Mouse (Mus musculus): ENCODE measurements around the gene E130208F15Rik.

The E130208F15Rik gene

GRCm38 (mm10) chr7:30321539-30322284 lies at the start of gene E130208F15Rik:
E130208F15Rik (plus strand) TSS chr7:30321740.
- peak; percentile 71 for DNase-seq (ENCODE audit: low spot score)

GRCm38 (mm10) chr7:30274383-30274782 lies 47.2 kb upstream of the E130208F15Rik start:
- no peak for DNase-seq (ENCODE audit: low spot score)

- DNase-seq (ENCODE audit: low spot score): no peak
Measured at GRCm38 (mm10) chr7:30278911-30279310, 42.6 kb upstream of the E130208F15Rik start.

GRCm38 (mm10) chr7:30279536-30279935 lies 42.0 kb upstream of the E130208F15Rik start:
- no peak for DNase-seq (ENCODE audit: low spot score)

- peak; percentile 93 for DNase-seq (ENCODE audit: low spot score)
Measured at GRCm38 (mm10) chr7:30279951-30280669, 41.4 kb upstream of the E130208F15Rik start, which contains the start of the genes Thap8 and Wdr62. Thap8 (plus strand) TSS chr7:30280094. Wdr62 (minus strand) TSS chr7:30280419.

- peak; percentile 87 for DNase-seq (ENCODE audit: low spot score)
Measured at GRCm38 (mm10) chr7:30280670-30281138, 40.8 kb upstream of the E130208F15Rik start.

GRCm38 (mm10) chr7:30281522-30281921 lies 40.0 kb upstream of the E130208F15Rik start:
- no peak for DNase-seq (ENCODE audit: low spot score)

- DNase-seq (ENCODE audit: low spot score): no peak
Measured at GRCm38 (mm10) chr7:30282740-30283139, 38.8 kb upstream of the E130208F15Rik start.

GRCm38 (mm10) chr7:30286701-30287410 lies 34.7 kb upstream of the E130208F15Rik start:
- DNase-seq (ENCODE audit: low spot score): no peak

- no peak for DNase-seq (ENCODE audit: low spot score)
Measured at GRCm38 (mm10) chr7:30288046-30288445, 33.5 kb upstream of the E130208F15Rik start.

- DNase-seq (ENCODE audit: low spot score): peak; percentile 39
Measured at GRCm38 (mm10) chr7:30289071-30289713, 32.3 kb upstream of the E130208F15Rik start.

GRCm38 (mm10) chr7:30289714-30290399 lies 31.7 kb upstream of the E130208F15Rik start:
- DNase-seq (ENCODE audit: low spot score): peak; percentile 69

GRCm38 (mm10) chr7:30291215-30292131 lies 30.1 kb upstream of the E130208F15Rik start, which contains the start of gene Clip3:
Clip3 (plus strand) TSS chr7:30291728.
- peak; percentile 92 for DNase-seq (ENCODE audit: low spot score)

- no peak for DNase-seq (ENCODE audit: low spot score)
Measured at GRCm38 (mm10) chr7:30293795-30294194, 27.7 kb upstream of the E130208F15Rik start.

- no peak for DNase-seq (ENCODE audit: low spot score)
Measured at GRCm38 (mm10) chr7:30294296-30294695, 27.2 kb upstream of the E130208F15Rik start.

GRCm38 (mm10) chr7:30295103-30295502 lies 26.4 kb upstream of the E130208F15Rik start:
- peak; percentile 78 for DNase-seq (ENCODE audit: low spot score)

- DNase-seq (ENCODE audit: low spot score): no peak
Measured at GRCm38 (mm10) chr7:30296816-30297215, 24.7 kb upstream of the E130208F15Rik start.

GRCm38 (mm10) chr7:30297266-30297665 lies 24.3 kb upstream of the E130208F15Rik start:
- DNase-seq (ENCODE audit: low spot score): no peak

- DNase-seq (ENCODE audit: low spot score): no peak
Measured at GRCm38 (mm10) chr7:30300914-30301313, 20.6 kb upstream of the E130208F15Rik start.

Data from testis, postnatal 10 days (tissue).